Mouse (Mus musculus) heart, embryonic 16.5 days (tissue): ENCODE measurements at regions not wholly inside any gene's neighbourhood (a gene's known extent, or its start where the extent isn't known, plus 50 kb on each side); places are given as distances from the start of the nearest gene placed in this dataset.

ENCODE experiments used
- ATAC-seq: fragments of 200-750 bp; cut with Nextera tagmentation; replicated peaks from 2 replicates; pipeline ENCODE4 v1.8.0; 2017; ENCODE audit warnings: moderate number of reproducible peaks; ENCODE audit not compliant: insufficient read depth, low FRiP score; ENCODE audit errors: extremely low read depth
- H3K27ac ChIP-seq: fragments of 300-500 bp; sonication (generic); 2 replicates; pipeline ENCODE4 v1.5.1; 2014; ENCODE audit warnings: mild to moderate bottlenecking, low read length, control low read depth, moderate library complexity
- H3K27me3 ChIP-seq: fragments of 300-500 bp; sonication (generic); 2 replicates; pipeline ENCODE4 v1.6.1; 2014; ENCODE audit warnings: low read length, mixed read lengths; ENCODE audit not compliant: control insufficient read depth, insufficient read depth
- H3K36me3 ChIP-seq: fragments of 300-500 bp; sonication (generic); 2 replicates; pipeline ENCODE4 v1.6.1; 2014; ENCODE audit not compliant: control insufficient read depth, insufficient read depth
- H3K4me1 ChIP-seq: fragments of 300-500 bp; sonication (generic); 2 replicates; pipeline ENCODE4 v1.6.1; 2014; ENCODE audit warnings: low read length, mixed read lengths; ENCODE audit not compliant: control insufficient read depth, insufficient read depth
- H3K4me2 ChIP-seq: fragments of 300-500 bp; sonication (generic); 2 replicates; pipeline ENCODE4 v1.6.1; 2014; ENCODE audit warnings: low read depth, mild to moderate bottlenecking, control low read depth, low read length
- H3K4me3 ChIP-seq: fragments of 300-500 bp; sonication (generic); 2 replicates; pipeline ENCODE4 v1.5.1; 2014; ENCODE audit warnings: mild to moderate bottlenecking, control low read depth, low read length
- H3K9ac ChIP-seq: fragments of 300-500 bp; sonication (generic); 2 replicates; pipeline ENCODE4 v1.6.1; 2014; ENCODE audit warnings: low read length, control low read depth
- H3K9me3 ChIP-seq: fragments of 300-500 bp; sonication (generic); replicated peaks from 2 replicates; pipeline ENCODE4 v1.6.1; 2016; ENCODE audit warnings: low read length; ENCODE audit not compliant: control insufficient read depth
- WGBS: fragments of 180-500 bp; shearing (Covaris S2); extraction: QIAGEN DNeasy Blood & Tissue Kit; methylation state at CpG from one replicate; pipeline ENCODE4 v1.1.7; 2014; 5-methylcytosine and 5-hydroxymethylcytosine counted together

DNA sequence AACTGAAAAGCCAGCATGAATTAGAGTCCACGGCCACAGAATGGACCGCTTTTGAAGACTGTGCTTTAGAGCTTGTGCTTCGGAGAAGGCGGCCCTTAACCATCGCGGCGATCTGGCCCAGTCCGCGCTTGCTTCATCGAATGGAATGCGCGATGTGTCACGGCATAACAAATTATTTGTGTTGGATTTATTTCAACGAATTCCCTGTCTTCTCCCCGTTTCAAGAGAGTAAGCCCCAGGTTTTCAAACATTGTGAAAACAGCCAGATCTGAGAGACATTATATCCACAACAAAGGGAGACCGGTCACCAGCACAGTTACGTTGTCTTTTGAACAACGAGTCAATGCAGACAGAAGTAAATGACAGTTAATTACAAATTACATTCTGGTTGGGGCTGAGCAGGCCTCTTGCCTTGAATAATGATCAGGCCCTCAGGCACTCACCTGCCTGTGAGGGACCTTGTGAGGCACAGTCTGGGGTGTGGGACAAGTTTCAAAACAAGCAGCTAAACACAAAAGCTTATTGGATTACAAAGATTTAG lies 275.9 kb upstream of the Irx2 start:
- no peak overlapping the region for H3K4me3 ChIP-seq
- ATAC-seq, result no peak
- no peak overlapping the region for H3K9ac ChIP-seq
- WGBS, result 67% methylated on average over 18 of the region's 18 CpGs
- no peaks in the 10 kb centered on the region for H3K36me3 ChIP-seq
- no peak overlapping the region for H3K4me2 ChIP-seq
- H3K9me3 ChIP-seq, result no peaks in the 10 kb centered on the region
- no peaks in the 10 kb centered on the region for H3K4me1 ChIP-seq
- H3K27ac ChIP-seq, result no peak overlapping the region
- H3K27me3 ChIP-seq, result peaks cover under 1% of the 10 kb centered on the region

- no peaks in the 10 kb centered on the region for H3K4me1 ChIP-seq
- no peaks in the 10 kb centered on the region for H3K36me3 ChIP-seq
- no peak for ATAC-seq
- 76% methylated on average over 1 of the region's 1 CpGs for WGBS
- no peak overlapping the region for H3K4me2 ChIP-seq
- no peak overlapping the region for H3K4me3 ChIP-seq
- no peaks in the 10 kb centered on the region for H3K9me3 ChIP-seq
- H3K27me3 ChIP-seq, result peaks cover 8% of the 10 kb centered on the region
- no peak overlapping the region for H3K27ac ChIP-seq
- no peak overlapping the region for H3K9ac ChIP-seq
Measured at GRCm38 (mm10) chr13:72355297-72355696, 273.3 kb upstream of the Irx2 start.

DNA sequence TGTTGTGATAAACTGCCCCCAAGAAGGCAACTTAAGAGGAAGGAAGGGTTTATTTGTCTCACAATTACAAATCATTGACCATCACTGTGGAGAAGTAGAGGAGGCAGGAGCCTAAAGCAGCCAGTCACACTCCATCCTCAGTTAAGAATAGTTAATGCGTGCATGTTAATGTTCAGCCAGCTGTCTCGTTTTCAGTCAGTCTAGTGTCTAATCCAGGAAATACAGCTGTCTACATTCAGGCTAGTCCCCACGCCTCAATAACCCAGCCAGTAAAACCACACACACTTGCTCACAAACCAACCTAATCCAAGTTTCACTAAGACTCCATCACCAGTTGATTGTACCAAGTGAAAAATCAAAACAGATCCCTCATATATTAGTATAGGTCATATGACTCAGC lies 272.8 kb upstream of the Irx2 start:
- H3K4me1 ChIP-seq, result no peaks in the 10 kb centered on the region
- no peak overlapping the region for H3K4me2 ChIP-seq
- no peaks in the 10 kb centered on the region for H3K36me3 ChIP-seq
- no peak overlapping the region for H3K9ac ChIP-seq
- 73% methylated on average over 3 of the region's 3 CpGs for WGBS
- H3K27ac ChIP-seq, result no peak overlapping the region
- ATAC-seq, result no peak
- no peak overlapping the region for H3K4me3 ChIP-seq
- H3K27me3 ChIP-seq, result peaks cover 8% of the 10 kb centered on the region
- H3K9me3 ChIP-seq, result no peaks in the 10 kb centered on the region

DNA sequence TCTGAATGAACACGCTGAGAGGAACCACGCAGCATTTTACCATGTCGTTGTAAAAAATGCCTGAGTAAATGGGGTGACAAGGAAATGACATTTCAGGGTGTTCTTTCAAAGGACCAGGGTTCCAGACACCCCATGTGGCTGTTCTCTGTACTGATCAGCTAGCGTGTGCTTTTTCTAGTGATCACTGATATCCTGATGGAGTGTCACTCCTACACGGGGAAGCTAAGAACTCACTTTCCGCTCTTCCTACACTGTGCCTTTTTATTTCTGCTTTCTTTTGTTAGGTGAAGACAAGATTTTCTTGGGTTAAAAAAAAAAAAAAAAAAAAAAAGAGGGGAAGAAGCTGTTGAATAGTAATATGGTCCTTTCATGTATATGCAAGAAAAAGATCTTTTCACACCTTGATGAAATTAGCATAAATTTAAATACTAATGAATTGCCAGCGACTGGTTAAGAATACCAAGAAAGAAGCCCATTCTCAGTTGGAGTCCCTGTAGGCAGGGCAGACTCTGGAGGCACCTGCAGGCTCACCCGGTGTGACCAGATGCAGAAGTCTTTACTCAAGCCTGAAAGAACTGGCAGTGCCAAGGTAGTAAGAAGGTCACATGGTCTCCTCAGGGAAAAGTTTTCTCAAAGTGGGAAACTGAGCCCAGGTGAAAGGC lies 270.2 kb upstream of the Irx2 start:
- Histone ChIP-seq H3K9me3 (no peaks in the 10 kb centered on the region), H3K4me2 (no peak overlapping the region), H3K36me3 (no peaks in the 10 kb centered on the region), H3K27ac (no peak overlapping the region), H3K9ac (no peak overlapping the region), H3K4me1 (peaks cover 3% of the 10 kb centered on the region), H3K27me3 (peaks cover 25% of the 10 kb centered on the region), H3K4me3 (no peak overlapping the region)
- WGBS, result 50% methylated on average over 8 of the region's 8 CpGs
- no peak for ATAC-seq

DNA sequence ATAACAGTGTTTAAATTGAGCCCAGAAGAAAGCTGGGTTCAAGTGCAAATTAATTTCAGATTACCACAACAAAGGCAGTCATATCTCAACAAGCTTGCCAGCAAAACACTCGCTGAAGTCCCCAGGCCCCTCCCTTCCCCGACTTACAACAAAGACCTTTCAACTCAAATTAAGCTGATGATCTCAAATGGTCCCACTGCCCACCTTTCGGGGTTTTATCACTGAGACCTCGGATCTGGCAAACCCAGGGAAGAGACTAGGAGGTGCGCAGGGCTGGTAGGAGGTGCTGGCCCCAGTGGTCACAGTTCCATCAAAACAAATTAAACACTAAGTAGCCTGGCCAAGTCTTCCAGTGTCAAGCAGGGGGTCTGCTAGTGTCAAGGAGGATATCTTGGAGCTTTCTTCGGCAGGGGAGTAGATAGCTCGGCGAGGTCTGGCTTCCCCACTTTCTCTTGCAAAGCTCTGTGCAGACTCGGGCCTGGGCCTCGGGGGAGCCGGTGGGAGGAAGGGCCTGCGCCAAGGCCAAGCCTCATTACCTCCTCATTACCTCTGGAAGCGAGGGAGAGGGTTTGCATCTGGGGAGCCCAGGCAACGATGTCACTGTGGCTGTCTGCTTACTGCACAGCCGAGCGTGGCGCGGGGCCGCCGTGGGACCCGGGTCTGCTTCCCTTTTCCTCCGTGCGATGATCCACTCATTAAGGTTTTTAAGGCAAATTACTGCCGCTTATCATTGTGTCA lies 262.9 kb upstream of the Irx2 start:
- Histone ChIP-seq H3K4me3 (no peak overlapping the region), H3K9ac (no peak overlapping the region), H3K9me3 (no peaks in the 10 kb centered on the region), H3K27me3 (peaks cover 67% of the 10 kb centered on the region), H3K4me1 (peaks cover 13% of the 10 kb centered on the region), H3K4me2 (peak overlapping the region; percentile 21; the same call in 1 of the 2 replicates), H3K27ac (no peak overlapping the region), H3K36me3 (no peaks in the 10 kb centered on the region)
- no peak for ATAC-seq
- 18% methylated on average over 24 of the region's 24 CpGs for WGBS

DNA sequence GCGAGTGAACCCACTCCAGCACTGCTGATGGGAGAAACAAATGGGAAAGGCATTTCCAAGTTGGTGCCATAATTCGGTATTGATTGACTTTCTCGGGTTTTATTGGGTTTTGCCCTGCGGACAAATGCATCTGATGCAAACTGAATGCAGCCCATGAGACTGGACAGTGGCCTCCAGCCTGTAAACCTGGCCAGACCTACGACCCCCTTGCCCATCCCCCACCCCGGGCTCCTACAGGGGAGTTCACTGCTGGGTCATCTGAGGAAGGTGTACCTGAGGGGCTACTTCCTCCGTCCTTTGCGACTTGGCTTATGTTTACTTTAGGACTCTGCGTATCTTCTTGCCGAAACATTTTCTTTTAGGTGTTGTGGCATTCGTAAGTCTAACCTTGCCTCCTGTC lies 262.3 kb upstream of the Irx2 start:
- H3K27ac ChIP-seq, result no peak overlapping the region
- peaks cover 66% of the 10 kb centered on the region for H3K27me3 ChIP-seq
- WGBS, result 36% methylated on average over 11 of the region's 11 CpGs
- no peaks in the 10 kb centered on the region for H3K9me3 ChIP-seq
- H3K4me3 ChIP-seq, result no peak overlapping the region
- no peaks in the 10 kb centered on the region for H3K36me3 ChIP-seq
- peaks cover 13% of the 10 kb centered on the region for H3K4me1 ChIP-seq
- no peak overlapping the region for H3K9ac ChIP-seq
- no peak overlapping the region for H3K4me2 ChIP-seq
- ATAC-seq, result no peak

GRCm38 (mm10) chr13:72370131-72370530 lies 258.5 kb upstream of the Irx2 start:
- Histone ChIP-seq H3K36me3 (no peaks in the 10 kb centered on the region), H3K4me1 (peaks cover 9% of the 10 kb centered on the region; the same call in 1 of the 2 replicates), H3K4me2 (no peak overlapping the region), H3K9ac (no peak overlapping the region), H3K4me3 (no peak overlapping the region), H3K9me3 (no peaks in the 10 kb centered on the region), H3K27me3 (peaks cover 64% of the 10 kb centered on the region), H3K27ac (no peak overlapping the region)
- WGBS, result 84% methylated on average over 1 of the region's 1 CpGs
- no peak for ATAC-seq

DNA sequence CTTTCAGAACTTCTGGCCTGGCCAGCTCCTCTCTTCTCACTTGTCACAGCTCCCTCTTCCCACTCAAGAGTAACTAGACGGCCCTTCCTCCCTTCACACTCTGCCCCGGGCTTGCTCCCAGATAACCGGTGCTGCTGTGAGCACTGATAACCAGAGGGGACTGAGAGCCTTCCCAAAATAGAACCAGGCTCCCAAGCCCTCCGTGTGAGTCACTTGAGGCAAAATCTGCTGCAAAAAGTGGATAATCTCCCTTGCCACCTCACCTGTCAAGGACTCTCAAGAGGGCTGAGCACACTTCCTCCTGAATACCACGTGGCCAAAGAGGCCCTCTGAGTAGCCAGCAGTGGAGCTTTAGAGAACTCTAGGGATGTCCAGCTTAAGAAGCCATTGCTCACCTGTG lies 257.6 kb upstream of the Irx2 start:
- 0 out of 2 replicates have a peak overlapping the region, but pooled peaks have one; percentile 0 for H3K4me2 ChIP-seq
- ATAC-seq, result peak; percentile 90
- H3K27me3 ChIP-seq, result peaks cover 63% of the 10 kb centered on the region
- 6% methylated on average over 5 of the region's 5 CpGs for WGBS
- H3K4me3 ChIP-seq, result no peak overlapping the region
- no peak overlapping the region for H3K9ac ChIP-seq
- H3K9me3 ChIP-seq, result no peaks in the 10 kb centered on the region
- H3K27ac ChIP-seq, result no peak overlapping the region
- H3K36me3 ChIP-seq, result no peaks in the 10 kb centered on the region
- peaks cover 5% of the 10 kb centered on the region; the same call in 1 of the 2 replicates for H3K4me1 ChIP-seq

DNA sequence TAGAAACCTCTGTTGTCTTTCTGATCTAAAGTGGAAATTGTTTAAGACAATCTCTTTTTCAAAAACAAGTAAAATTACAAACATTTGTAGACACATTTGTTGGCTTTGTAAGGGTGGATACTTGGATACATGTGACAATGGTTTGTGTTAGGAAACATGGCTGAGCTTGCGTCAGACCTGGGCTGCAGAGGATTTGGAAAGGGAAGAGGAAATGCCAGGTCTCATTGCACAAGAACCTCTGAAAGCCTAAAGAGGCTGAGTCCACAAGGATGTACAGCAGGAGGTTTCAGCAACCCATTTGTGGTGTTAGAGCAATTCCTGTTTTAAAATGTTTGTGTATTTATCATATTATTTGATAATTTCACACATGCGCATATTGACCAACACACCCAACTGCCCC lies 235.3 kb upstream of the Irx2 start:
- Histone ChIP-seq H3K36me3 (no peaks in the 10 kb centered on the region), H3K9me3 (no peaks in the 10 kb centered on the region), H3K4me3 (no peak overlapping the region), H3K4me1 (no peaks in the 10 kb centered on the region), H3K27me3 (no peaks in the 10 kb centered on the region), H3K4me2 (no peak overlapping the region), H3K27ac (no peak overlapping the region), H3K9ac (no peak overlapping the region)
- WGBS, result 90% methylated on average over 2 of the region's 2 CpGs
- no peak for ATAC-seq
